17 mouse cellular contexts compared by ENCODE assay signal in genomic region chr2:178238503-178238902, GRCm38 (mm10).
"Had no signal": no experiment of that assay in that cellular context is flagged by ENCODE, and none has a peak within 500 bp of the region (broad histone marks: within the 10 kb centered on the region; RNA-seq: fewer than 3 reads in every experiment).

No protein-coding gene starts in this region.

- ATAC-seq: liver, postnatal 0 days; lung, postnatal 0 days had no signal

- H3K36me3 ChIP-seq: limb, embryonic 12.5 days; limb, embryonic 15.5 days; stomach, embryonic 15.5 days had no signal

- H3K9me3 ChIP-seq: limb, embryonic 12.5 days; limb, embryonic 15.5 days; stomach, embryonic 15.5 days had no signal

- H3K4me3 ChIP-seq: limb, embryonic 12.5 days; limb, embryonic 15.5 days; stomach, embryonic 15.5 days had no signal

- H3K4me1 ChIP-seq: limb, embryonic 15.5 days; stomach, embryonic 15.5 days had no signal

- H3K27ac ChIP-seq: kidney, postnatal 0 days; limb, embryonic 12.5 days; limb, embryonic 15.5 days; liver, embryonic 14.5 days; macrophage; stomach, embryonic 15.5 days had no signal

- H3K9ac ChIP-seq: limb, embryonic 12.5 days; limb, embryonic 15.5 days; liver, embryonic 14.5 days; liver, postnatal 0 days; lung, embryonic 14.5 days; stomach, embryonic 15.5 days had no signal

- H3K27me3 ChIP-seq: limb, embryonic 12.5 days; limb, embryonic 15.5 days; stomach, embryonic 15.5 days had no signal

- DNase-seq: kidney, adult 2 months; kidney, postnatal 25 days; left cerebral cortex, postnatal 4 days; liver, postnatal 0 days; lung, embryonic 14.5 days; midbrain, embryonic 14.5 days; right cerebral cortex, postnatal 4 days; thymus, postnatal 25 days had no signal

- H3K4me2 ChIP-seq: limb, embryonic 12.5 days; limb, embryonic 15.5 days; liver, embryonic 11.5 days; lung, embryonic 14.5 days; midbrain, embryonic 11.5 days; stomach, embryonic 15.5 days had no signal
